Mouse (Mus musculus): Measurements from ENCODE around the gene Slc12a6. TPM values are rescaled to one million over a fixed set of nuclear protein-coding genes. Genes with fewer than 3 reads are reported as not detected.
A peak's percentile ranks its signal among the peaks of the same experiment; 100 is the strongest.

Slc12a6 gene
- polyA plus RNA-seq, 1 experiment from 2014 or later = 18.7 TPM

- WGBS = 94% methylated on average over 2 of the region's 2 CpGs
These were observed 27.2 kb downstream of the Slc12a6 start for GRCm38 (mm10) chr2:112292823-112293222.

GRCm38 (mm10) chr2:112296211-112296610, 30.6 kb downstream of the Slc12a6 start:
- Histone ChIP-seq H3K36me3 (no peaks in the 10 kb centered on the region), H3K9me3 (no peaks in the 10 kb centered on the region), H3K4me1 (no peaks in the 10 kb centered on the region), H3K4me2 (replicated peaks) (no peak overlapping the region), H3K9ac (replicated peaks) (no peak overlapping the region), H3K27ac (replicated peaks) (no peak overlapping the region), H3K4me3 (no peak overlapping the region), H3K27me3 (no peaks in the 10 kb centered on the region)
- no peak for ATAC-seq (ENCODE audit: low FRiP score, low read depth)
- 91% methylated on average over 3 of the region's 3 CpGs for WGBS

More at GRCm38 (mm10) chr2:112292823-112293222, 27.2 kb downstream of the Slc12a6 start:
- H3K4me3 ChIP-seq = no peak overlapping the region
- no peak overlapping the region for H3K27ac ChIP-seq (replicated peaks)
- H3K4me1 ChIP-seq = no peaks in the 10 kb centered on the region
- H3K9me3 ChIP-seq = no peaks in the 10 kb centered on the region
- H3K27me3 ChIP-seq = no peaks in the 10 kb centered on the region
- H3K36me3 ChIP-seq = no peaks in the 10 kb centered on the region
- H3K4me2 ChIP-seq (replicated peaks) = no peak overlapping the region
- H3K9ac ChIP-seq (replicated peaks) = no peak overlapping the region
- no peak for ATAC-seq (ENCODE audit: low FRiP score, low read depth)

- no peak overlapping the region for H3K4me3 ChIP-seq
- ATAC-seq (ENCODE audit: low FRiP score, low read depth) = no peak
- no peaks in the 10 kb centered on the region for H3K36me3 ChIP-seq
- no peak overlapping the region for H3K4me2 ChIP-seq (replicated peaks)
- no peaks in the 10 kb centered on the region for H3K4me1 ChIP-seq
- H3K9ac ChIP-seq (replicated peaks) = no peak overlapping the region
- no peaks in the 10 kb centered on the region for H3K27me3 ChIP-seq
- no peak overlapping the region for H3K27ac ChIP-seq (replicated peaks)
- 94% methylated on average over 4 of the region's 4 CpGs for whole genome bisulfite sequencing
- H3K9me3 ChIP-seq = no peaks in the 10 kb centered on the region
These were observed 32.6 kb downstream of the Slc12a6 start for GRCm38 (mm10) chr2:112298221-112298620.

GRCm38 (mm10) chr2:112308671-112309070, 43.0 kb downstream of the Slc12a6 start:
- H3K9me3 ChIP-seq = no peaks in the 10 kb centered on the region
- H3K4me1 ChIP-seq = no peaks in the 10 kb centered on the region
- H3K27ac ChIP-seq (replicated peaks) = no peak overlapping the region
- 89% methylated on average over 3 of the region's 3 CpGs for WGBS
- H3K4me2 ChIP-seq (replicated peaks) = no peak overlapping the region
- H3K36me3 ChIP-seq = no peaks in the 10 kb centered on the region
- no peak for ATAC-seq (ENCODE audit: low FRiP score, low read depth)
- H3K4me3 ChIP-seq = no peak overlapping the region
- no peaks in the 10 kb centered on the region for H3K27me3 ChIP-seq
- H3K9ac ChIP-seq (replicated peaks) = no peak overlapping the region

GRCm38 (mm10) chr2:112309161-112309600, 43.6 kb downstream of the Slc12a6 start:
- H3K9ac ChIP-seq (replicated peaks) = no peak overlapping the region
- H3K27ac ChIP-seq (replicated peaks) = no peak overlapping the region
- no peaks in the 10 kb centered on the region for H3K27me3 ChIP-seq
- H3K4me2 ChIP-seq (replicated peaks) = no peak overlapping the region
- no peak overlapping the region for H3K4me3 ChIP-seq
- no peak for ATAC-seq (ENCODE audit: low FRiP score, low read depth)
- H3K9me3 ChIP-seq = no peaks in the 10 kb centered on the region
- no peaks in the 10 kb centered on the region for H3K36me3 ChIP-seq
- WGBS = 90% methylated on average over 10 of the region's 10 CpGs
- H3K4me1 ChIP-seq = no peaks in the 10 kb centered on the region

- Histone ChIP-seq H3K4me2 (replicated peaks) (no peak overlapping the region), H3K27ac (replicated peaks) (no peak overlapping the region), H3K36me3 (no peaks in the 10 kb centered on the region), H3K9me3 (no peaks in the 10 kb centered on the region), H3K4me1 (no peaks in the 10 kb centered on the region), H3K27me3 (no peaks in the 10 kb centered on the region), H3K9ac (replicated peaks) (no peak overlapping the region), H3K4me3 (no peak overlapping the region)
- 83% methylated on average over 7 of the region's 7 CpGs for WGBS
- no peak for ATAC-seq (ENCODE audit: low FRiP score, low read depth)
These were observed 50.0 kb downstream of the Slc12a6 start for GRCm38 (mm10) chr2:112315638-112316037.

- H3K4me3 ChIP-seq = no peak overlapping the region
- H3K4me1 ChIP-seq = no peaks in the 10 kb centered on the region
- H3K9ac ChIP-seq (replicated peaks) = no peak overlapping the region
- no peaks in the 10 kb centered on the region for H3K36me3 ChIP-seq
- H3K27me3 ChIP-seq = no peaks in the 10 kb centered on the region
- H3K4me2 ChIP-seq (replicated peaks) = no peak overlapping the region
- 90% methylated on average over 2 of the region's 2 CpGs for WGBS
- H3K9me3 ChIP-seq = no peaks in the 10 kb centered on the region
- H3K27ac ChIP-seq (replicated peaks) = no peak overlapping the region
- ATAC-seq (ENCODE audit: low FRiP score, low read depth) = no peak
These were observed 52.6 kb downstream of the Slc12a6 start for GRCm38 (mm10) chr2:112318227-112318626.

GRCm38 (mm10) chr2:112318905-112319304, 53.3 kb downstream of the Slc12a6 start:
- Histone ChIP-seq H3K36me3 (no peaks in the 10 kb centered on the region), H3K4me2 (replicated peaks) (no peak overlapping the region), H3K9me3 (no peaks in the 10 kb centered on the region), H3K27ac (replicated peaks) (no peak overlapping the region), H3K4me1 (no peaks in the 10 kb centered on the region), H3K27me3 (no peaks in the 10 kb centered on the region), H3K9ac (replicated peaks) (no peak overlapping the region), H3K4me3 (no peak overlapping the region)
- WGBS = 91% methylated on average over 7 of the region's 7 CpGs
- no peak for ATAC-seq (ENCODE audit: low FRiP score, low read depth)

- H3K9me3 ChIP-seq = no peaks in the 10 kb centered on the region
- H3K4me1 ChIP-seq = no peaks in the 10 kb centered on the region
- ATAC-seq (ENCODE audit: low FRiP score, low read depth) = peak; percentile 44
- no peak overlapping the region for H3K4me2 ChIP-seq (replicated peaks)
- no peaks in the 10 kb centered on the region for H3K36me3 ChIP-seq
- WGBS = 86% methylated on average over 11 of the region's 11 CpGs
- H3K27ac ChIP-seq (replicated peaks) = no peak overlapping the region
- H3K4me3 ChIP-seq = no peak overlapping the region
- no peak overlapping the region for H3K9ac ChIP-seq (replicated peaks)
- H3K27me3 ChIP-seq = no peaks in the 10 kb centered on the region
These were observed 62.6 kb downstream of the Slc12a6 start for GRCm38 (mm10) chr2:112328069-112328777.

- Histone ChIP-seq H3K4me2 (replicated peaks) (no peak overlapping the region), H3K27me3 (no peaks in the 10 kb centered on the region), H3K4me1 (no peaks in the 10 kb centered on the region), H3K4me3 (no peak overlapping the region), H3K9ac (replicated peaks) (no peak overlapping the region), H3K36me3 (peaks cover 17% of the 10 kb centered on the region; the same call in 1 of the 2 replicates), H3K9me3 (no peaks in the 10 kb centered on the region), H3K27ac (replicated peaks) (no peak overlapping the region)
- ATAC-seq (ENCODE audit: low FRiP score, low read depth) = no peak
- WGBS = 79% methylated on average over 4 of the region's 4 CpGs
These were observed 66.7 kb downstream of the Slc12a6 start for GRCm38 (mm10) chr2:112332051-112332898.

GRCm38 (mm10) chr2:112337211-112337610, 71.6 kb downstream of the Slc12a6 start:
- Histone ChIP-seq H3K27ac (replicated peaks) (no peak overlapping the region), H3K4me3 (no peak overlapping the region), H3K27me3 (no peaks in the 10 kb centered on the region), H3K4me1 (no peaks in the 10 kb centered on the region), H3K9ac (replicated peaks) (no peak overlapping the region), H3K4me2 (replicated peaks) (no peak overlapping the region), H3K9me3 (no peaks in the 10 kb centered on the region), H3K36me3 (peaks cover 40% of the 10 kb centered on the region)
- WGBS = 96% methylated on average over 6 of the region's 6 CpGs
- ATAC-seq (ENCODE audit: low FRiP score, low read depth) = no peak

- peaks cover 32% of the 10 kb centered on the region for H3K36me3 ChIP-seq
- H3K9ac ChIP-seq (replicated peaks) = no peak overlapping the region
- H3K4me1 ChIP-seq = no peaks in the 10 kb centered on the region
- ATAC-seq (ENCODE audit: low FRiP score, low read depth) = no peak
- 88% methylated on average over 2 of the region's 2 CpGs for WGBS
- no peak overlapping the region for H3K4me3 ChIP-seq
- H3K27ac ChIP-seq (replicated peaks) = no peak overlapping the region
- H3K4me2 ChIP-seq (replicated peaks) = no peak overlapping the region
- no peaks in the 10 kb centered on the region for H3K9me3 ChIP-seq
- H3K27me3 ChIP-seq = no peaks in the 10 kb centered on the region
These were observed 74.1 kb downstream of the Slc12a6 start for GRCm38 (mm10) chr2:112339736-112340135.
